Mouse (Mus musculus) midbrain, embryonic 14.5 days (tissue): ENCODE data around the gene Cse1l. TPM values are rescaled to one million over a fixed set of nuclear protein-coding genes. Genes with fewer than 3 reads are reported as not detected.

Experiments
- ATAC-seq: fragments of 200-750 bp; cut with Nextera tagmentation; 2 replicates; pipeline ENCODE4 v1.8.0; 2017; ENCODE audit warnings: moderate number of reproducible peaks, moderate library complexity; ENCODE audit not compliant: low FRiP score, low TSS enrichment
- DNase-seq: peaks from one replicate; pipeline ENCODE4 v3.0.0-alpha.2; 2015
- H3K27ac ChIP-seq: fragments of 300-500 bp; sonication (generic); replicated peaks from 2 replicates; pipeline ENCODE4 v1.5.1; 2014; ENCODE audit warnings: mild to moderate bottlenecking, low read depth, low read length, moderate library complexity
- H3K27me3 ChIP-seq: fragments of 300-500 bp; sonication (generic); 2 replicates; pipeline ENCODE4 v1.6.1; 2014; ENCODE audit warnings: low read length, control low read depth, mixed read lengths; ENCODE audit not compliant: control insufficient read depth, insufficient read depth
- H3K36me3 ChIP-seq: fragments of 300-500 bp; sonication (generic); 2 replicates; pipeline ENCODE4 v1.6.1; 2014; ENCODE audit warnings: low read length, control low read depth; ENCODE audit not compliant: control insufficient read depth, insufficient read depth
- H3K4me1 ChIP-seq: fragments of 300-500 bp; sonication (generic); 2 replicates; pipeline ENCODE4 v1.6.1; 2014; ENCODE audit warnings: mild to moderate bottlenecking, antibody characterized with exemption, low read length, control low read depth; ENCODE audit not compliant: control insufficient read depth, insufficient read depth
- H3K4me2 ChIP-seq: fragments of 300-500 bp; sonication (generic); 2 replicates; pipeline ENCODE4 v1.6.1; 2014; ENCODE audit warnings: mild to moderate bottlenecking, low read length, moderate library complexity
- H3K4me3 ChIP-seq: fragments of 300-500 bp; sonication (generic); replicated peaks from 2 replicates; pipeline ENCODE4 v1.5.1; 2014; ENCODE audit warnings: low read depth, low read length
- H3K9ac ChIP-seq: fragments of 300-500 bp; sonication (generic); replicated peaks from 2 replicates; pipeline ENCODE4 v1.6.1; 2014; ENCODE audit warnings: mild to moderate bottlenecking, low read length, moderate library complexity
- H3K9me3 ChIP-seq: fragments of 300-500 bp; sonication (generic); 2 replicates; pipeline ENCODE4 v1.6.1; 2016; ENCODE audit warnings: low read length, control low read depth, mixed read lengths; ENCODE audit not compliant: control insufficient read depth
- WGBS: fragments of 180-500 bp; shearing (Covaris S2); extraction: QIAGEN DNeasy Blood & Tissue Kit; methylation state at CpG from one replicate; pipeline ENCODE4 v1.1.7; 2014; 5-methylcytosine and 5-hydroxymethylcytosine counted together
- polyA plus RNA-seq: library from polyadenylated mRNA; unstranded; fragments of >200 nt; fragmentation: Nextera tagmentation; extraction: Ambion mirVana; gene quantifications from 2 replicates; pipeline ENCODE4 v1.2.1, GENCODE M21; 2014

The Cse1l gene
- polyA plus RNA-seq, 1 experiment from 2014 or later = 128 TPM

DNA sequence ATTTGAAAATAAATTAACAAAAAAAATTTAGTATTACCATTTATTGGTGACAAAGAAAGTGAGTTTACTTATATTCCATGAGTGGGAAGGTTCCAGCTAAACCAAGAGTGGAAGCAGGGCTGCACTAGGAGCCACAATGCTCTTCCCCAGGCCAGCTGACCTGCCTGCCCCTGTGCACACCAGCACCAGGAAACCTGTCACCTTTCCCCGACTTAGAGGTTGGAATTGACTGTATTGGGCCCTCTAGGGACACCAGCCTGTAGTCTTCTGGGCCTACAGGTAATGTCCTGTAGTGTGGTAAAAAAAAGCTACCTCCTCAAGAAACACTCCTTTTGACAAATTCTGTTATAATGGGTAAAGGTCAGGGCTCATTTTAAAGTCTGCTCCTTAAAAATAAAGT, 42.4 kb downstream of the Cse1l start:
- Histone ChIP-seq H3K27ac (no peak overlapping the region), H3K9ac (no peak overlapping the region), H3K27me3 (no peaks in the 10 kb centered on the region), H3K4me3 (no peak overlapping the region), H3K4me1 (no peaks in the 10 kb centered on the region), H3K36me3 (peaks cover 96% of the 10 kb centered on the region), H3K4me2 (no peak overlapping the region), H3K9me3 (no peaks in the 10 kb centered on the region)
- ATAC-seq (no peak), DNase-seq (no peak)
- WGBS = 75% methylated on average over 1 of the region's 1 CpGs

DNA sequence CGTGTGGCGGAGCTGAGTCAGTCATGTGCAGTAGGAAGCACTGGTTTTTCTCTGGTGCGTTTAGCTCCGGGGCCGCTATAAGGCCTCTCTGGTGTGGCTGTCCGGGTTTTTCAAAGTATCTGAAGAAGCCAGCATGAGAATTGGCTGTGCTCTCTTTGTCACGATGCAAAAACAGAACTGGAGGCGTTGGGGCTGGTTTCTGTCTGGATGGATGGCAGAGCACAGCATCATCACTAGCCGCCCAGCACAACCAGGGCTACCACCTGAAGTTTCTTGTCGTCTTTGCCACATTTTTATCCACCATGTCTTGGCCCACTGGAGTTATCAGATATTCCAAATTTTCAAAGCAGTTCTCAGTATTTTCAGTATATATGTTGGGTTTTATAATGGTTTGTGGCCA, 43.1 kb downstream of the Cse1l start:
- H3K27ac ChIP-seq = no peak overlapping the region
- DNase-seq = no peak
- no peak overlapping the region for H3K4me3 ChIP-seq
- no peak for ATAC-seq
- 94% methylated on average over 10 of the region's 10 CpGs for WGBS
- no peak overlapping the region for H3K4me2 ChIP-seq
- H3K9ac ChIP-seq = no peak overlapping the region
- H3K4me1 ChIP-seq = no peaks in the 10 kb centered on the region
- H3K9me3 ChIP-seq = no peaks in the 10 kb centered on the region
- H3K36me3 ChIP-seq = peaks cover 96% of the 10 kb centered on the region
- H3K27me3 ChIP-seq = no peaks in the 10 kb centered on the region

DNA sequence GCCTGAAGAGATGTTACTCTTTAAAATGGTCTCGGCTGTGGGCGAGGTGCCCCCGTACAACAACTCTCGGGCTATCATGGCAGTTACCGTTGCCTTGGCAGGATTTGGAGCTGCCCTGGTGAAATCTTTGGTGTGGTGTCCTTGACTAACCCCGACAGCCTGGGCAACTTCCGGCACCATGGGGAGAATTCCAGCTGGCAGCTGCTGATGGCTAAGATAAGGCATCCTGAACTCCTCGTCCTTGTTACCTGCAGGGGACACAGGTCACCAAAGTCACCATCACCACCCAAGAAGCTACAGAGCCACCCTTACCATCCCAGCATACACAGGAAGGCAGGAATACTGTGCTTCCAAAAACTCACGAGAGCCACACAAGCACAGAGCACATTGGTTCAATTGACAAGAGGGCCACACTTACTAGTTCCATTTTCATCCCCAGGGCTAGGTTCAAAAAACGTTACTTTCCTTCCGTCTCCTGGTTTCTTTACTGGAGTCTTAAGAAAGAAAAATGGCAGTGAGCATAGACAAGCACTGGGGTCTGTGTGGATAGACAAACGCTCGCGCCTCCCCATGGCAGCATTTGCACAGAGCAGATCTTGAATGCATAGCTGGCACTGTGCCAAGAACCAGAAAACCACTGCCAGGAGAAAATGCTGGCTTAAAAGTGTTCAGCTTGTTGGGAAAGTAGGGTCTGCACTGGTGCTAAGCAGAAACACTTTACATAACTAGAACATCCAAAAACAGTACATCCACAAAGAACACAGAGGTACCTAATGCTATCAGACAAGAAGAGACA, 45.2 kb downstream of the Cse1l start:
- H3K9me3 ChIP-seq = no peaks in the 10 kb centered on the region
- H3K27ac ChIP-seq = no peak overlapping the region
- no peak for ATAC-seq
- 78% methylated on average over 14 of the region's 14 CpGs for WGBS
- no peaks in the 10 kb centered on the region for H3K4me1 ChIP-seq
- no peak overlapping the region for H3K9ac ChIP-seq
- no peaks in the 10 kb centered on the region for H3K27me3 ChIP-seq
- H3K4me3 ChIP-seq = no peak overlapping the region
- DNase-seq = peak; percentile 77
- no peak overlapping the region for H3K4me2 ChIP-seq
- H3K36me3 ChIP-seq = peaks cover 99% of the 10 kb centered on the region

DNA sequence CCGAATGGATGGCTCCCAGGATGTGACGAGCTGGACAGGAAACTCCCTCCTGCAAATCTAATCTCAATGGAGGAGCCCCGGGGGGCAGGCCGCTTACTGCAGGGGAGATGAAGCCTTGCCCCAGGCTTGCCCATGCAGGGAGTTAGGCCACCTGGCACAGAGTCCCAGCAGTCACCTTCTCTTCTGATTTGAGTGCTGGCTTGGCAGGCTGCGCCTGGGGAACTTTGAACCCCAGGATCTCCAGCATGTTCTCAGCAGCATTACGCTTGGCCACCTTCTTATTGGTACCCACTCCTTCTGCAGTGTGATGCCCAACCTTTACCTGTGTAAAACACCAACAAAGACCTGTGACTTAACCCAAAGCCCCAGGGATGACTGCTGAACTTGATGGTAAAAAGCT, 46.3 kb downstream of the Cse1l start:
- Histone ChIP-seq H3K4me1 (no peaks in the 10 kb centered on the region), H3K4me3 (no peak overlapping the region), H3K9me3 (no peaks in the 10 kb centered on the region), H3K4me2 (no peak overlapping the region), H3K27ac (no peak overlapping the region), H3K36me3 (peaks cover 92% of the 10 kb centered on the region), H3K9ac (no peak overlapping the region), H3K27me3 (no peaks in the 10 kb centered on the region)
- ATAC-seq (no peak), DNase-seq (no peak)
- WGBS = 88% methylated on average over 6 of the region's 6 CpGs

DNA sequence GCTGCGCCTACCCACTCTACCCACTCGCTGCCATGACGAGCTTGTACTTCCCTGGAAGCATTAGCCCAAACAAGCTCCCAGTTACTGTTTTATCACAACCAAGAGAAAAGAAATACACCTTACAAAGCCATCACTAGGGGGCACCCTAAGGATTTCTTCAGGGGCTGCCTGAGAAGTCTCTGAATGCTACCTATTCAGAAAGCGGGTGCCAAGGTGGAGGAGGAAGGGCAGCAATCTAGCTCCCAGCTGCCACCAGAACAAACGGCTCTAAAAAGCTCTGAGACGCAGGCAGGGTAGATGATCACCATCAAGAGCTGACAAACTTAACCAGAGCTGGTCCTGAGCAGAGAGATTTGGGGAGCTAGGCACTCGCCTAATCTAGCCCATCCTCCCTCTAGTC, 51.0 kb downstream of the Cse1l start:
- Histone ChIP-seq H3K9ac (no peak overlapping the region), H3K4me2 (no peak overlapping the region), H3K36me3 (peaks cover 88% of the 10 kb centered on the region), H3K27me3 (no peaks in the 10 kb centered on the region), H3K9me3 (no peaks in the 10 kb centered on the region), H3K4me1 (no peaks in the 10 kb centered on the region), H3K4me3 (no peak overlapping the region), H3K27ac (no peak overlapping the region)
- DNase-seq (peak; percentile 69), ATAC-seq (no peak)
- WGBS = 64% methylated on average over 7 of the region's 7 CpGs

DNA sequence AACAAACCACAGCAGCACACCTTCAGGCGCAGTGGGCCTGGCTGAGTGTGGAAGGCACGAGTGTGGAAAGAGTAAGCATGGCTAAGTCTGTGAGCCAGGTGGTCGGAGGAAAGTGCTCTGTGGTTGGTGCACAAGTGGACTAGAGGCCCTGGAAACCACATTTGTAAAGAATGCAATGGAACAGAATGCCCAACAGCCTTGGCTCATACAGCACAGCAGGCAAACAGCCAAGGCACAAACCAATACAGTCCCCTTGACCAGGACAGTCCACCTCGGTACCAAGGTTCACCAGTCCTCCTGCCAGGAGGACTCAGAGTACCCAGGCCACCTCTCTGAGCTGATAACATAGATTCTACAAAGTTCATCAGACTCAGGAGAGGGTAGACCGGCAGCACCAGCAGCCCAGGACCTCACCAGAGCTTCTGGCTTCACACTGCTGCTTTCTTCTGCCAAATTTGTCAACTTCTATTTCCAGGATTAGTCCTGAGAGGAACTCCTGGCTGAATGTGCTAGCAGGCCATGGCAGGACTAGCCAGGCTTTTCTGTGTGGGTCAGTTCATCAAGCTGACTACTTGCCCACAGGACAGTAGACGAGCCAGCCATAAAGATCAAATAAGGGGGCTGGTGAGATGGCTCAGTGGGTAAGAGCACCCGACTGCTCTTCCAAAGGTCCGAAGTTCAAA, 54.9 kb downstream of the Cse1l start:
- no peak for ATAC-seq
- 90% methylated on average over 8 of the region's 8 CpGs for WGBS

DNA sequence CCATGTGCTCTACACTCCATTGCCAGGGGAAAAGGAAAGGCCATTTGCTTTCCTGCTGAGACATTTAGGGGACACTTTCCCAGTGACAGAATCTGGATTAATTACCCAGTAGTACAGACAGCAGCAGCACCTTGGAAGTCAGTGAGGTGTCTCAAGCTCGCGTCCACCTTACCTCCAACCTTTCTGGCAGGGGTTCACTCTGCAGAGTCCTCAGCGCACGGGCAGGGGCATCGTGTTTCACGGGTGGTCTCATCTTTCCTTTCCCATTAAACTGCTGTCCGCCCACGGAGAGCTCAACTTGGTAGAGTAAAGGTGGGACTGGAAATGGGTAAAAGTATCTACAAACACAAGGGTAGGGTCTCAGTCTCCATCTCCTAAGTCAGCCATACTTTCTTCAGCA, 57.4 kb downstream of the Cse1l start:
- WGBS = 91% methylated on average over 8 of the region's 8 CpGs
- no peak for DNase-seq

More for the DNA sequence above, 54.9 kb downstream of the Cse1l start:
- Histone ChIP-seq H3K27ac (no peak overlapping the region), H3K4me1 (no peaks in the 10 kb centered on the region), H3K9me3 (no peaks in the 10 kb centered on the region), H3K9ac (no peak overlapping the region), H3K4me2 (no peak overlapping the region), H3K4me3 (no peak overlapping the region), H3K36me3 (peaks cover 60% of the 10 kb centered on the region), H3K27me3 (no peaks in the 10 kb centered on the region)
- no peak for DNase-seq

DNA sequence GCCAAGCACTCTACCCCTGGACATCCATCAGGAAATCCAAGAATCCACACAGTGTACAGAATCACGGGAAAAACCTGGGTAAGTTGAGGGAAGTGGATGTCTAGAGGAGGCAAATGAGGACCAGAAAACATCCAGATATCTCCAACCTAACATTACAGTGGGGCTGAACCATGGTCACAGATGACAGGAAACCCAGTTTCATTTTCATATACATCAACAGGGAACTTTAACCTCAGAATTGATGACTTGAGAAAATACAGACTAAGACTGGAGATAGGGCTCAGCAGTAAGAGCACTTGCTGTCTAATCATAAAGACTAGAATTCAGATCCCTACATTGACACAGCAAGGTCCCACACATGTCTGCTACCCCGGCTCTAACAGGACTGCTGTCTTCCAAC, 58.9 kb downstream of the Cse1l start:
- Histone ChIP-seq H3K9me3 (no peaks in the 10 kb centered on the region), H3K4me2 (no peak overlapping the region), H3K4me3 (no peak overlapping the region), H3K9ac (no peak overlapping the region), H3K27ac (no peak overlapping the region), H3K27me3 (no peaks in the 10 kb centered on the region), H3K4me1 (no peaks in the 10 kb centered on the region), H3K36me3 (peaks cover 27% of the 10 kb centered on the region)
- no peak for ATAC-seq
- no peak for DNase-seq
- 84% methylated on average over 2 of the region's 2 CpGs for WGBS

More for the DNA sequence above, 57.4 kb downstream of the Cse1l start:
- Histone ChIP-seq H3K9ac (no peak overlapping the region), H3K36me3 (peaks cover 43% of the 10 kb centered on the region), H3K9me3 (no peaks in the 10 kb centered on the region), H3K4me2 (no peak overlapping the region), H3K4me1 (no peaks in the 10 kb centered on the region), H3K27me3 (no peaks in the 10 kb centered on the region), H3K27ac (no peak overlapping the region), H3K4me3 (no peak overlapping the region)
- no peak for ATAC-seq

DNA sequence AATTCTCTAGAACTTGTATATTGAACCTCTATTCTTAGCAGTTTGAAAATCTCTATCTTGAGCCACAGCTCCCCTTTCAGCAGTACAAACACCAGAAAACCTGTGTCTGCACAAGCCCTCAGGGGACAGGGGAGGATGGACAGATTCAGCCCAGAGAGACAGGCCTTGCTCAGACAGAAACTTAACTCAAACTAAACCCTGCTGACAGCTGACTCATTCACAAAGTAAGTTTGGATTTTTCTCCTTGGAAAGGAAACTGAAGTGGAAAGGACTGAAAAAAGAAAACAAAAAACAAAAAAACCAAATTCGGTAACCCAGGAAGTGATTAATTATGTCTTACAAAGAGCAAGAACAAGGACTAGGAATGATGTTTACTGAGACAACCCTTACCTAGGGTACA, 67.3 kb downstream of the Cse1l start:
- no peak overlapping the region for H3K4me2 ChIP-seq
- H3K36me3 ChIP-seq = no peaks in the 10 kb centered on the region
- no peak overlapping the region for H3K4me3 ChIP-seq
- H3K4me1 ChIP-seq = 0 out of 2 replicates have a peak, but pooled peaks cover 3% of the 10 kb centered on the region
- DNase-seq = no peak
- 81% methylated on average over 1 of the region's 1 CpGs for WGBS
- no peaks in the 10 kb centered on the region for H3K9me3 ChIP-seq
- no peaks in the 10 kb centered on the region for H3K27me3 ChIP-seq
- ATAC-seq = no peak
- no peak overlapping the region for H3K27ac ChIP-seq
- no peak overlapping the region for H3K9ac ChIP-seq
